Mouse (Mus musculus) cerebellum, adult 11-12 months (tissue): ENCODE measurements around the gene Hectd1.

Experiments
- DNase-seq: peaks from one replicate; pipeline ENCODE4 v3.0.0; 2022

The Hectd1 gene

DNA sequence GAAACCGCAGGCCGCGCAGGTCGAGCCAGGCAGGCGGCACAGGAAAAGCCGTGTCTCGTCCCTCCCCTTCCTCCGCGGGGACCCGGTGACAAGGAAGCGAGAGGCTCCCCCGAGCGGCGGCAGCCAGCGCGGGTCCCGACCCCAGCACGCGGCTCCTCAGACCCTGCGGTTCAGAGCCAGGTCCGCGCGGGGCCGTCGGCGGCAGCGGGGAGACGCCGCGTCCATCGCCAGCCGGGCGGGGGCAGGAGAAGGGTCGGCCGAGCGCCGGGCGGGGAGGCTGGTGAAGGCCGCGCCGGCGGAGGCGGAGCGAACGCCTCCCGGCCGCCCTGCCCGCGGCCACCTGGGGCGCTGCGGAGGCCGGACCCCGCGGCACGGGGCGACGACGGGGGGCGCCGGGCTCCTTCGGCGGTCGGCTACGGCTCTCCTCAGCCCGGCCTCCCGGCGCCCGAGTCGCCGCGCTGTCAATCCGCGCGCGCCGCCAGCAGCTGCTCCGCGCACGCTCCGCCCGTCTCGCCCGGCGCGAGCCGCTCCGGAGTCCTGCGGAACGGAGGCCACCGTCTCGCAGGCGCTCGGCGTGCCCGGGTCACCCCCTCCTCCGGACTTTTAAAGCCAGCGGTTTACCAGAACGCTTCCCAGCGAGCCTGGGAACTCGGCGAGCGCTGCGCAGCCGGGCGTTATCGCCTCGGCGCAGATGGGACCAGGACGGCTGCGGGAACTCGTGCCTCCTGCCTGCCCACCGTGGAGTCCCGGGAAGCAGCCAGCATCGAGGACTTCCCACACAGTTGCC, at the start of gene Hectd1:
Hectd1 (minus strand) TSS at position 247 of the 787 bp plus-strand sequence.
- peak; percentile 83 for DNase-seq

DNA sequence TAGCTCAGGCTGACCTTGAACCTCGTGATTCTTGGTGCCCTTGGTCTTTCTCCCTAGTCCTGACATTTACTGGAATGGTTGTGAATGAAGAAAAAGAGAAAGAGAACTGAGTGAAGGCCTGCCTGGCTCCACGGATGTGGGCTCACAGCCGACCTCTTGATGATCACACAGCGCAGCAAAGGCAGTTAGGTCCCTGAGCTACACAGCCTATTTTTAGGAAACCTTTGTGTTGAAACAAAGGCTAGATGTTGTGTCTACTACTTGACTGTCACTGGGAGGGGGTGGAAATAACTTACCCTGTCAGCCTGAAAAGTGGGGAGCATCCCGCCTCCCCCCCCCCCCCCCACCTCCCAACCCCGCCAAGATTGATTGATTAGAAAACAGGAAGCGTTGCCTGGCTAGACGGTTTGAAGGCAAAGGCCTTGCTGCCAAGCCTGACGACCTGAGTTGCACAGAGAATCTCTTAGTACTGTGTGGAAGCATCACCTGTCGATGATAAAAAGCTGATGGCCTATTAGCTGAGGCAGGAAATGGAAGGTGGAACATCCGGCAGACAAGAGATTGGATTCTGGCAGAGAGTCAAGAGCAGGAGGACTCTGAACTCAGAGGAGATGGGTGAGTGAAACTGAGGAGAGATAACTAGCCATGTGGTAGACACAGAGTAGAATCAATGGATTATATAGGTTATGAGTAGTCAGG, 42.3 kb upstream of the Hectd1 start:
- no peak for DNase-seq

DNA sequence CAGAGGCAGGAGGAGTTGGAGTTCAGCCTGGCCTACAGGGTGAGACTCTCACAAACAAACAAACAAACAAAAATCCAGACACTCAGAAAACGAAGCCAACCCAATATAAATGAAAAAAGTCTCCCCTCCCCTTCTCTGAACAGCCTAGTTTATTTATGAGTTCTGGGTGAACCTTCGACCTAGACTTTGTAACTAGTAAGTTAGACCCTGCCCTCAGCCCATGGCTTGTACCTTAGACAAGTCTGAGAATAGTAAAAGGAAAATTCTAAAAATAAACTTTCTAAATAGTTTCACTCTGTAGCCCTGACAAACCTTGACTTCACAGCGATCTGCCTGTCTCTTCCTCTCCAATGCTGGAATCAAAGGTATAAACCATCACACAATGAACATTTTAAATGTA, 40.2 kb upstream of the Hectd1 start:
- DNase-seq: no peak

DNA sequence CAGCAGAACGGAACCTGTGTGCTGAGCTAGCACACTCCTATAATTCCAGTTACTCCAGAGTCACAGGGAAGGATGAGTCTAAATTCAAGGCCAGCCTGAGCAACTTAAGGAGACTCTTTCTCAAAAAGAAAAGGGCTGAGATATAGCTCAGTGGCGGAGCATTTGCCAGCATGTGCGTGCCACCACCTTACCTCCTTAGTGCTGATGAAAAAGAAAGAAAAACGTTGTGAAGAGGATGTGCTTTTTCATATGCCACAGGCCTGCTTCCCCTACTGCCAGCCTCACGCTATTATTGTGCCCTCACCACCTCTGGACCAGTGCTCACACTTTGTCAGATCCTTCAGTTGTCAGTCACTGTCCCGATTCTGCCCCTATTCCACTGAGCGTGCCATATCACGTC, 37.7 kb upstream of the Hectd1 start:
- DNase-seq: no peak

DNA sequence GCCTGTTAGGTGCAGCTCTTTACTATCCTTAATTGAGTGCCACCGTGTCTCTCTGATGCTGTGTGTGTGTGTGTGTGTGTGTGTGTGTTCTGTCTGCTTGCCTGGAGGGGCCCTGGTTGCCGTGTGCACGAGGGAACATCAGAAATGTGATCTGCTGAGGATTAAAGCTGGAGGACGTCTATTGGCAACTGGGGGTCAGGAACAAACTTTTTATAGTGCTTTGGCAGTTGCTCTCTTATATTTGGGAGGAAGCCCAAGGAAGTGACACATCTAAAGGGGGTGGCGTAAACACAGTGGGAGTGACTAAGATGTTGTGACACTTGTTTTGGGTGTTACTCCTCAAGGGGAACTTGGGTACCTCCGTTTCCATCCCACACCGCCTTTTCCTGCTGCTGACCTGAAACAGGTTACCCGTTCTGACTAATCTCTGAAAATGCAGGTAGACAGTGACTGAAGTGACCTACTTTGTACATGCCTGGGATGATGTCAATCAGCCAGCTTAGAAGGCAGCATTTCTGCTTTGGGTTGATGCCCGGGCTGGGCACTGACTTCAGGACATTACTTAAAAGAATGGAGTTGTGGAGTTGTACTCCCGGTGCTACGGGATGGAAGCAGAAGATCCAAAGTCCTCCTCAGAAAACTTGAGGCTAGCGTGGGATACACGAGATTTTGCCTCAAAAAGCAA, 37.0 kb upstream of the Hectd1 start:
- DNase-seq: no peak

DNA sequence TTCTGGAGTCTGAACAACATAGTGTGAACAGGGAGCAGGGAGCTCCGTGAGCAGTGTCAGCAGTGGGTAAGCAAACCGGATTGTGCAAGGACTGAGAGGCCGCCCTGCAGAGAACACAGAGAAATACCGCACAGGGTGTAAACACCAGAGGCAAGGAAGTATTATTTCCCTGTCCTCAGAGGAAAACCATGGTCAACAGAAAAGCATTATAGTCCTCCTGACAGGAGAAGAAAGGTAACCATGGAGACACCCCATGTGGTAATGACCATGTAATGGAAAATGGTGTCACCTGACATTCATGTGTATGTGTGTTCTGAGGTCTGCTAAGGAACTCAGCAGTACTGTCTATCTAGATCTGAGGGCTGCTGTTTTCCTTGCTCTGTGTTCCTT, 36.4 kb upstream of the Hectd1 start:
- DNase-seq: no peak

DNA sequence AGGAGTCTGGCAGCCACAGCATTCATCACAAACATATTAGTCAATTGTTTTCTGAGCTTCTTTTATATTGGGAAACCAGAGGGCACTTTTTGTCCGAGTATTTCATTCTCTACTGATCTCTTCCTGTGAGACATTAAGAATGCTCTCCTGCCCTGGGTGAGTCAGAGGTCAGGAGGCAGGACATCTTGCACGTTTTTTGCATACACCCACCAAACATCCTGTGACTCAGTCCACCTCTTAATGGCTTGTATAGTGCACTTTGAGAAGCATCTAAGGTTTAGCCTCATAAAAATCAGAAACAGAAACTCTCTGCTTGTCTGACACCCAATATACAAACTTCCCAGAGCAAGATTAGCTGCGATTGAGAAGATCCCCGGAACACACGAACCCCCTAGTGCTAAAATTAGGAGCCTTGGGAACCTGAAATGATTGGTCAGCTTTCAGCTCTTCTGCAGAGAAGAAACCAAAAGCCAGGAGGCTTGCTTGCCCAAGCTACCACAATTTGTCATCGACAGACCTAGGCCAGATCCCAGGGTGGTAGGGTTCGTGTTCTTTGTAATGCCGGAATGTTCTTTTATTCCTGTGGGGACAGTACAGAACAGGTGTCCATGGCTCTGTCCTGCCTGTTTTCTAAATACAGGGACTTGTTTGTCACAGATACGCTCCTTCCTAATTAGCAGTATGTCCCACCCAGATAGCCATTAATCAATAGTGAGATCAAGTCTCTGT, 35.9 kb upstream of the Hectd1 start:
- no peak for DNase-seq

DNA sequence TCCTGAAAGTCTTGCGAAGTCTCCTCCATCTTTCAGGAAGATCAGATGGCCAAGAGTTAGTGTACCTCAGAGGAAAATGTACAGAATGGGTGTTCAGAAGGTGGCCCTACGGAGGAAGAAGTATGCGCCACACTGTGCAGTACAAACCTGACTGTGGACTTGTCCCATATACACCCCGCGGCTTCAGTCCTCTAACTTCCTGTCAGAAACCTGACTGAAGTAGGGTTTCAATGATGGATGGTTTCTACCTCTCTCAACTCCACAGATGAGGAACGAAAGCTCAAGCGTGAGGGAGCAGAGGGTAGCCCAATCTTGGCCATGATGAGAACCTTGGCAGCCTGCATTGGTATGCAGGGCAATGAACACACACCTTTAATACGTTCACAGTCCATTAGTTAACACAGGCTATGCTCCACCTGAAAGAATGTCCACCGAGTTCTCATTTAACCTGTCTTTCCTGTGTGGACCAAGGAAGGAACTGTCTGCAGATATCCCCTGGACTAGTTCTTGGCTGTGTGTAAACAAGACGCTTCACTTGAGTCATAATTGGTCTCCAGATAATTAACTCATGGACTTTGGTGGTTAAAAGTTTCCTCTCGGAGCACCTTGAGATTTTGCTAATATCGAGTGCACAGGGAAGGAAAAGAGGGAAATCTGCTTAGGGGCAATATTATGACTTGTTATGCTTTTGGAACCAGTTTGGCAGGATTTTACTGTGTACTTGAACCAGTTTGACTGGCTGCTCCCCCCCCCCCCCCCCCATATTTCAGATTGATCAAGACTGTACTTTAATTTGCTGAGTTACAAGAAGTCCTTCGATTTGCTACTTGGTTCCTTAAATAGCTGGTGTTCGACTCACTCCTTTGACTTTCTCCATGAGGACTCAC, 34.0 kb upstream of the Hectd1 start:
- DNase-seq: no peak

DNA sequence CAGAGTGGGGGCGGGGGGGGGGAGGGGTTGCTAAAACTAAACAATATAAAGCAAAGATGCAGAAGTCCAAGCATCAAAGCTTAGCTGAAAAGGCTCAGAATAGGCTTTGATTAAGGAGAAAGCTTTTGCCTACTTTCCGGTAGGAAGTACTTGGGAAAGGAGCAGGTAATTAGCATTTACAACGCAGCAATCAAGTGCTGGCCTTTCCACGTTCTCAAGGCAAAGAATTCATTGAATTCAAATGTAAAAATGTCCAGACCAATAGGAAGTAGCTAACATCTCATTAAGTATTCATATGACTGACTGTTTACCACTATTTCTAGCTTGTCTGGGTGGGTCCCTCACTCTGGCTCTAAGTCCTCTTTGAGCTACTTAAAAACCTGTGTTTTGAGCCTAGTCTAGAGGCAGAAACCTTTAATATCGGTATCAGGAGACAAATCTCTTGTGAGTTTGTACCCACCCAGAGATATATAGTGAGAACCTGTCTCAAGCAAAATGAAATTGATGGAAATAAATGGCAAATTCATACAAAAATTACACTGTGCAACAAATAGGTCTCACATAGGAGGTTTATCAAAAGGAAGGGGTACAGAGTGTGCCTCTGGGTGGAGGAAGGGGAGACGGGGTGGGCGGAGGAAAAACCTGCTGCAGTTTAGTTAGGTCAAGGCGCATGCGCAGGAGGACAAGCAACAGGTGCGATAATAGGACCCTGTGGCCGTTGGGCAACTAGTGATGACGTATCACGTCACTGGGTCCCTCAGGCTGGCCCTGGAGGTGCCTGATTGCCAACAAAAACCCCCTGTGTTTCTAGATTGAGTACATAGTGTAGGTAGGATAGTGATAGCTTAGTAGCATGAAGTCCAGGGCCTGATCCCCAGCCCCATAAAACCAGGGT, 29.0 kb upstream of the Hectd1 start:
- no peak for DNase-seq

DNA sequence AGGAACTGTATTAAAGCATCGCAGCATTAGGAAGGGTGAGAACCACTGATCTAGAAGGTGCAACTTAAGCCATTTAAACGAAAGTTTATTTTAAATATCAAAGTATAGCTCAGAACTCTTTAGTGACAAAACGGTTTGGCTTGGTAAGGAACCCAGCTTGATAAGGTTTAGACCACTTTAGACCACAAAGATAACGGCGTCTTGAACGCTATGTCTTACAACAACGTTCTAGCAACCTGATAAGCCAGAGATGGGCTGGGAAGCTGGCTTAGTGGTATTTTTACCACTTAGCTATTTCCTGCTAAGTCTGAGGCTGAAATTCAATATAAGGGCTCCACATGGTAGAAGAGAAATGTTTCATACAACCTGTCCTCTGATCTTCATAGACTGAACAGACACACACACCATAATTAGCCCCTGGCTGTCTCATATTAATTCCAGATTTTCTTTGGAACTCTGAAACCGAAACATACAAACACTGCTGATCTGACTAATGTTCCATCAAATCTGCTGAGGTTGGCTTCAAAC, 27.5 kb upstream of the Hectd1 start:
- no peak for DNase-seq

DNA sequence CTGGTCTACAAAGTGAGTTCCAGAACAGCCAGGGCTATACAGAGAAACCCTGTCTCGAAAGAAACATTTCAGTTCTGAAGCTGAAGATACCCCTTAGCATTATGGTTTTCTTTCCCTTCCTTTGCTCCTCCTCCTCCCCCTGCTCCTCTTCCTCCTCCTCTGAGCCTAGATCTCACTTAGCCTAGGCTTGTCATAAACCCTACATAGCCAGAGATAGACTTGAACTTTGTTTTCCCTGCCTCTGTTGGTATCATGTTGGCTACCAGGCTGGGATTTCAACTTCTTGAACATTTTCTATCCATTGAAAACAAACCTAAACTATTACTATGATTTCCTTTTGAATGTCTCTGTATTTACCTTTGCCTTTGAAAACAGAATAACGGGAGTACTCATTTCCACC, 26.5 kb upstream of the Hectd1 start:
- DNase-seq: no peak

DNA sequence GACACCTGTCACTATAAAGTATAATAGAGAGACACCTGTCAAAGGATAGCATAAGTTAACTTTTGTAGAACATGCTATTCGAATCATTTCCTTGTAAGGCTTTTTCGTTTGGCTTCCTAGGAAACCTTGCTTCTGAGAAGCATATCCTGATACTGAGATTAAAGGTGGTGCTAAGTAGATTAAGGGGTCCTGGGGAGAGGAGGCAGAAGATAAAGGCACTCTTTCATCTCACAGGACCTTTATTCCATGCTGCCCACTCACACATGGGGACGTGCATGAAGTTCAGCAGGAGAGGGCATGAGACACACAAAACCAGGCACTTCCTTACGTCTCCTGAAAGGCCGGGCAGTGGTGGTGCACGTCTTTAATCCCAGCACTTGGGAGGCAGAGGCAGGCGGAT, 26.1 kb upstream of the Hectd1 start:
- no peak for DNase-seq

DNA sequence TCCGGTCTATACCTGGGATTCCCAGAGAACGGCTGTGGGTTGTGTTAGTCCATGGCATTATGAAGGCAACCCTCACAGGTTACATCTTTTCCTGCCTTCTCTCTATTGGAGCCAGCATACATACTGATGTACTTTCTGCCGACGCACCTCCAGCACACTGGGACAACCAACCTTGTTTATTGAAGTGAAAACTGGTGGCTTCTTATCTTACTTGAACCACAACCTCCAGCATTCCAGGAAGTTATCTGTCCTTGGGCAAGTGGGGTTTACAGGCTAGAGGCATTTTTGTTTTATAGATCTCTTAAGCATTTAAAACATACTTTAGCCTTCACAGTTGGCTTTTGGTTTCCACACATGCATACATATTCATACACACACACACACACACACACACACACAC, 22.3 kb upstream of the Hectd1 start:
- no peak for DNase-seq

DNA sequence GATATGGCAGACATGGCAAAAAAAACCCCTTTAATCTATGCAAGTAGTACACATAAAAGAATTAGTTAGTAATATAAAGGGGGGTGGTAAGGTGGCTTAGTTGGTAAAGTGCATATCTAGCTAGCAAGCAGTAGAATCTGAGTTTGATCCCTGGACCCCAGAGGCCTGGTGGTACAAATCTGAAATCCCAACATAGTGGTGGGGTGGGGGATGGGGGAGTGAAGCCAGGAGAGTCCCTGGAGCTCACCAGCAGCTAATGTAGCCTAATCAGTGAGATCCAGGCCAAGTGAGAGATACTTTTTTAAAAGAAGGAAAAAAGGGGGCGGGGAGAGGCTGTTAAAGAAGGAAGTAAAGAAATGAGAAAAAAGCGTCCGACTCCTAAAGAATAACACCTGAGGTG, 21.8 kb upstream of the Hectd1 start:
- no peak for DNase-seq

DNA sequence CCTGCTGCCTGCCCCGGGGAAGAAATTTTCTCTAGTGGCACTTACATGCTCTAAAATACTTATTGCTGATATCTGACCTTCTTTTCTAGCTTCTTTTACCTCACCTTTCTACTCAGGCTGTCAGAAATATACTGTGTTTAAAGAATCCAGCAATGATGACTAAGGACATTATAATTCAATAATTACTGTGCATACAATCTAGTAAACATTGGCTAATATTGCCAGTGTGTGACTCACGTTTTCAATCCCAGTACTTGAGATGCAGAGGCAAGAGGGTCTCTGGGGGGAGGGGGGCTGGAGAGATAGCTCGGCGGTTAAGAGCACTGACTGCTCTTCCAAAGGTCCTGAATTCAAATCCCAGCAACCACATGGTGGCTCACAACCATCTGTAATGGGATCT, 21.0 kb upstream of the Hectd1 start:
- DNase-seq: no peak

DNA sequence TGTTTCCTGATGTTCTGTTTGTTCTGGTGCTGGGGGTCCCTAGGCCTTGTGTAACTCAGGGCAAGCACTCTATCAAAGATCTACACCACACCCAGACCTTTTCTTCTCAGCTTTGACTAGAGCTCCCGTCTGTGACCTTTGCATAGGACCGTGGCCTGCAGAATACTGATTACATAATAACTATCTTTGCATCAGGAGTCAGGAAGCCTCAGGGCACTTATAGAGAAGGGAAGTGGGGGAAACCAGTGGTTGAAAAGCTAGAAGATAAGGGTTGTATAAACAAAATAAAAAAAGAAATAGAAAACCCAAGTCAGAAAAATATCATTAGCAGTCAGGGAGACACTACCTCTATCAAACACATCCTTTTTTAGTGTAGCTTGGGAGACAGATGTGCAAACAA, 20.6 kb upstream of the Hectd1 start:
- no peak for DNase-seq

DNA sequence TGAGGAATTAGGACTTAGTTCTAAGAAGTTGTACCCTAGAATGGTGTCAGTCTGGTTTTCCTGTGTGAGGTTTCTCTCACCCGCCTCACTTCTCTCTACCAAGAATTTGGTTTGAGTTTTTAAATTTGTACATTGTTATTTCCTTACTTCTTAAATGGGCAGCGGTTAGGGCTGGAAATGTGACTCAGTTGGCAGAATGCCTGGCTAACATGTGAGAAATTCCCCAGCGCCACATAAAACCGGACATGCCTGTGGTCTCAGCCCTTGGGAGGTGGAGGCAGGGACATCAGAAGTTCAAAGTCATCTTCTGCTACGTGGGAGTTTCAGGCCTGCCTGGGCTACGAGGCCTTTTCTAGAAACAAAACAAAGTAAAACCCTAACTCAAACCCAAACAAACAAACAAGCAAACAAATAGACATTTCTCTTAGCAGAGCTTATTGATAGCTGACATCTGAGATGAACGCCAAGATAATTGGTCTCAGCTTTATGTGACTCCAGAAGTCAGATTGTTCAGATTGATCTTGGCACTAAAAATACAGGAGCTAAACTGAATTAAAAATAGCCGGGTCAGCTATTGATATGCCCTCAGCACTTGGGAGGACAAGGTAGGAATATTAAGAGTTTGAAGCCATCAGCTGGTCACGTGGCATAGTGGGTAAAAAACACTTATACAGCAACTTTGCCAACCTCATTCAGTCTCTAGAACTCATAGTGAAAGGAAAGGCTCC, 18.8 kb upstream of the Hectd1 start:
- DNase-seq: no peak

DNA sequence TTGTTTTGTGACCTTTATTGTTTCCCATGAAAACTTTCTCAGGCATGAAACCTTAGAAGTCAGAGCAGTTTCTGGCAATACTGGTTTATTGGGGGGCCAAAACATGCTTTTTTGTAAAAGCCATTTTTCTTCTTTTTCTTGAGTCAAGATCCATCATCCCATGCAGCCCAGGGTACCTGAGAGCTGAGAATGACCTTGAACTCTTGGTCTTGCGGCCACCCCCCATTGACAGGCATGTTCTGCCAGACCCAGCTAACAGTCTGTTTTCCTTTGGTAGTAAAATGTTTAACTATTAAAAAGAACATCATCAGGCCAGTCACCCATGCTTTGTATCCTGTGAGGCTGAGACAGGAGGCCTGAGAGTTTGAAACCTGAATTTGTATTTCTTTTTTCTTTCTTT, 15.9 kb upstream of the Hectd1 start:
- no peak for DNase-seq

DNA sequence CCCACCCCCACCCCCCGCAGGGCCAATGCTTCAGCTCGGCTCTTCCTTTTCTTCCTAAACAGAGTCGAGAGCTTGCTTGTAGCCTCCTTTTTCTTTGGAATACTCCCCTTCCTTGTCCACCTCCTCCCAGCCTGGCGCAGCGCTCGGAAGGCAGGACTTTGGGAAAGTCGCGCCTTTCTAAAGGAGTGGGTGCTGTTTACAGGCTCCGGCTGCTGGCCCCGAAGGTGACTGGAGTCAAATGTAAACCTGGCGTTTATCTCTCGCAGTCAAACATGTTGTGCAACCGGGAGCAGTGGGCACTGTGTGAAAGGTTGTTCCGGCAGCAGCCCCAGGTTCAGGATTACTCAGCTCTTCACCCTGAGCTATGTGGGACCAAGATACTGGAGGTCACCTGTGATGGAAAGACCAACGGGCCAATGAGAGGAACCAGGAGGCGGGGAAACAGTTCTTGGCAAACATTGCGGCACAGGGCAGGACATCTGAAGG, 15.5 kb upstream of the Hectd1 start:
- peak; percentile 92 for DNase-seq
